Mouse (Mus musculus): ENCODE results near the gene Slc38a5. TPM values are rescaled to one million over a fixed set of nuclear protein-coding genes. Genes with fewer than 3 reads are reported as not detected.

Slc38a5 gene
- total and polyA plus RNA-seq, 3 experiments = 0.29 to 1.9 (median 1.4) TPM

DNA sequence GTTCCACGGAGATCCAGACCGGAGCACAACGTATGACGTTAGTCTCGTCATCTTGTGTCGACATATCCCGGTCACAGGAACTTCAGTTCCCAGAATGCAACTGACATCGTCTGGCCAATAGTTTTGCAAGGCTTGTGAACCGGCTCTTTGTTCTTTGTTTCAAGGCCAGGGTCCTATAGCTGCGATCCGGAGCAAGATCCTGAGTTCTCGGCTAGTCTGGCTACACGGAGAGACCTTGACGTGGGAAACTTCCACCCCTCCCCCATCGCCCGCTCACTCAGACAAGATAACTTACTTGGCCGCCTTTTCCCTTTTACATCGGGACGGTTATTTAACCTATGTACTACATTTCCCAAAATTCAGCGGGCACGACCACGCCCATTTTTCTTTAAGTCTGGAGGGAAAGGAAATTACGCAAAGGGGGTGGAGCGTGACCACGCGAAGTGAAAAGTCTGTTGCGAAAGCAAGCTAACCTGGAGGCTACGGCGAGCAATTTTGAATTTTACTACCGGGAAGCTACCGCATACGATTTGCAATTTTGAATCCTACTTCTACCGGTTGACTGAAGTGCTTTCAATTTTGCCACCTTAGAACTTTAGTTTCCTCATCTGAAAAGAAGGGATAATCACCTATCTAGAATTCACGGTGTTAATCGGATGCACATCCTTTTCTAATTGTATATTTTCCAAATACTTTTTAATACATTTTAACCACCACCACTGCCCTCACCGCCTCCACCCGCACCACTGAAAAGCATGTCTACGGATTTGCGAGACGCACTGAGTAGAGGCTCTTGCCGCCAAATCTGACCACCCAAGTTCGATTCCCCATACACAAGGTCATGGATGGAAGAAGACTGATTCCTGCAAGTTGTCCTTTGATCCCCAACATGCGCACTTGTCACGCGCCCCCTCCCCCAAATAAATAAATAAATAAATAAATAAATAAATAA lies 18.3 kb upstream of the Slc38a5 start, which contains the start of gene Ftsj1:
TSS of gene Ftsj1 (minus strand) at position 73 of the 952 bp plus-strand sequence.
- TF ChIP-seq POLR2A (IDR thresholded peaks at IDR 0.05; ENCODE audit: insufficient read depth, low read depth, low read length) (peak; percentile 66), CTCF (IDR thresholded peaks at IDR 0.05) (no peak)
- Histone ChIP-seq H3K4me1 (ENCODE audit: control insufficient read depth, insufficient read depth, low read length) (no peaks in the 10 kb centered on the region), H3K9ac (ENCODE audit: low read depth, low read length) (peak within 1 kb of the TSS; percentile 80), H3K79me2 (replicated peaks; ENCODE audit: control insufficient read depth, insufficient read depth, low read length) (no peaks in the 10 kb centered on the region), H3K4me3 (peak within 1 kb of the TSS; percentile 52), H3K27ac (peak within 1 kb of the TSS; percentile 92), H3K27me3 (ENCODE audit: control insufficient read depth, insufficient read depth, low read length) (no peaks in the 10 kb centered on the region), H3K36me3 (ENCODE audit: control insufficient read depth, insufficient read depth, low read length) (no peaks in the 10 kb centered on the region)
- 16% methylated on average over 45 of the region's 45 CpGs for WGBS
- DNase-seq = peak; percentile 80 to 88
- intact Hi-C loops (cut with DNase I) = loop anchor here (10.0 kb wide), 2 partner anchors 108 to 178 kb away; partner anchors contain the start of genes Rbm3 and Suv39h1

DNA sequence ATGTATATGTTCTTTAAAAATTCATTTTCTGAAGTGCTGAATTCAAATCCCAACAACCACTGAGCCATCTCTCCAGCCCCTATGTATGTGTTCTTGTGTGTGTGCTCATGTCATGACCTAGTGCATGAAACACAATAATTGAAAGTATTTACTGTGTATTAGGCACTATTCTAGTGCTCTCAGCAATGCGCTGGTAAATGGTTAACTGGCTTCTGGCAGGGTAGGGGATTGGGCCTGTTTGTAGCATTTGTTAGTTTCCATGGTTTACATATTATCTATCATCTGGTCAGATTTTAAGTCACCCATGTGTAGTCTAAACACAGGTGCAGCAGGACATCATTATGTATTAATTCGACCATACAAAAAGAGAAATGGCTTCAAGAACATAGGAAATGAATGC lies 17.2 kb upstream of the Slc38a5 start:
- H3K79me2 ChIP-seq (replicated peaks; ENCODE audit: control insufficient read depth, insufficient read depth, low read length) = no peaks in the 10 kb centered on the region
- no peaks in the 10 kb centered on the region for H3K36me3 ChIP-seq (ENCODE audit: control insufficient read depth, insufficient read depth, low read length)
- no peaks in the 10 kb centered on the region for H3K4me1 ChIP-seq (ENCODE audit: control insufficient read depth, insufficient read depth, low read length)
- H3K27me3 ChIP-seq (ENCODE audit: control insufficient read depth, insufficient read depth, low read length) = no peaks in the 10 kb centered on the region
- H3K27ac ChIP-seq = no peak overlapping the region
- TF ChIP-seq POLR2A (IDR thresholded peaks at IDR 0.05; ENCODE audit: insufficient read depth, low read depth, low read length) = no peak
- TF ChIP-seq CTCF (IDR thresholded peaks at IDR 0.05) = no peak
- TF ChIP-seq EP300 (IDR thresholded peaks at IDR 0.05; ENCODE audit: insufficient read depth, low read depth, low read length) = no peak
- no peak overlapping the region for H3K9ac ChIP-seq (ENCODE audit: low read depth, low read length)
- WGBS = 87% methylated on average over 2 of the region's 2 CpGs
- no peak overlapping the region for H3K4me3 ChIP-seq
- no peak for DNase-seq
- intact Hi-C loops (cut with DNase I) = loop anchor here (10.0 kb wide), 2 partner anchors 109 to 179 kb away; partner anchors contain the start of genes Rbm3 and Suv39h1

DNA sequence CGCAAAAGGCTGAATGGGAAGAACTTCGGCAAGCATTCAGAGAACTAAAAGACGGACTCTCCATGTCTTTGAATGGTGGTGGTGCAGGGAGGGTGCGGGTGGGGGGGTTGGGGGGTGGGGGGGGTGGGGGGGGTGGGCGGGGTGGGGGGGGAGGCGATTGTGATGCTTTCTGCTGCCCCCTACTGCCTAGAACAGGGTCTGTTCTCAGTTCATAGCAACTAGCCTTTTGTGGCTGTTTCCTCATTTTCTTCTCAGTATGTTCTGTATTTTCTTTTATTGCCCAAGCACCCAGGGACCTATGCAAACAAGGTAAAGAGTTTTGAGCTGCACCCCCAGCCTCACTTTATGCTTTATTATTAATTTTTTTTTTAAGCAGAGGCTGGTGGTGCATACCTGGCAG lies 15.1 kb upstream of the Slc38a5 start:
- no peak for DNase-seq
- 19% methylated on average over 5 of the region's 6 CpGs for WGBS
- Histone ChIP-seq H3K4me3 (no peak overlapping the region), H3K27me3 (ENCODE audit: control insufficient read depth, insufficient read depth, low read length) (no peaks in the 10 kb centered on the region), H3K79me2 (replicated peaks; ENCODE audit: control insufficient read depth, insufficient read depth, low read length) (no peaks in the 10 kb centered on the region), H3K27ac (no peak overlapping the region), H3K9ac (ENCODE audit: low read depth, low read length) (no peak overlapping the region), H3K4me1 (ENCODE audit: control insufficient read depth, insufficient read depth, low read length) (no peaks in the 10 kb centered on the region), H3K36me3 (ENCODE audit: control insufficient read depth, insufficient read depth, low read length) (no peaks in the 10 kb centered on the region)
- TF ChIP-seq POLR2A (IDR thresholded peaks at IDR 0.05; ENCODE audit: insufficient read depth, low read depth, low read length) (no peak), CTCF (IDR thresholded peaks at IDR 0.05) (peak; percentile 21; the same call in 1 of the 2 replicates)
- intact Hi-C loops (cut with DNase I) = loop anchor here (10.0 kb wide), 2 partner anchors 111 to 181 kb away; partner anchors contain the start of genes Rbm3 and Suv39h1

DNA sequence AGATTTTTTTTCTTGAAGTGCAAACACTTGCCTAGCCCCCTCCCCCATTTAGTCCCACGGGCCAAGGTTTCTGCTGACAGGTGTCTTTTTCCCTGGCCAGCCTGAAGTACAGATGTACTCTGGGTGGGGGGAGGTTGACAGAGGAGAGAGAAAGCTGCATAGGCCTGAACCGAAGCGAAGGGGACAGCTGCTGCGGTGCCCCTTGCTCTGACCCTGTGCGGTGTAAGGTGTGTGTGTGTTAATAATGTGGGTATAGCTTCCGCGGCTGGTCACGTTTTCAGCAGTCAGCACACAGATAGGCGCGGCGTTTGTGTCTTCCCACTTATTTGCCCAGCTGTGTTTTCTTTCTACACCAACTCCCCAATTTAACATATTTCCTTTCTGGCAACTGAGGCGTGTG lies 11.5 kb upstream of the Slc38a5 start:
- Histone ChIP-seq H3K36me3 (ENCODE audit: control insufficient read depth, insufficient read depth, low read length) (no peaks in the 10 kb centered on the region), H3K27me3 (ENCODE audit: control insufficient read depth, insufficient read depth, low read length) (no peaks in the 10 kb centered on the region), H3K9ac (ENCODE audit: low read depth, low read length) (no peak overlapping the region), H3K79me2 (replicated peaks; ENCODE audit: control insufficient read depth, insufficient read depth, low read length) (no peaks in the 10 kb centered on the region), H3K4me1 (ENCODE audit: control insufficient read depth, insufficient read depth, low read length) (no peaks in the 10 kb centered on the region), H3K27ac (no peak overlapping the region), H3K4me3 (no peak overlapping the region)
- no peak for TF ChIP-seq EP300 (IDR thresholded peaks at IDR 0.05; ENCODE audit: insufficient read depth, low read depth, low read length)
- no peak for TF ChIP-seq CTCF (IDR thresholded peaks at IDR 0.05)
- no peak for TF ChIP-seq POLR2A (IDR thresholded peaks at IDR 0.05; ENCODE audit: insufficient read depth, low read depth, low read length)
- no peak for DNase-seq
- intact Hi-C loops (cut with DNase I) = loop anchor here (10.0 kb wide), 2 partner anchors 115 to 185 kb away; partner anchors contain the start of genes Rbm3 and Suv39h1
- 79% methylated on average over 12 of the region's 12 CpGs for WGBS

DNA sequence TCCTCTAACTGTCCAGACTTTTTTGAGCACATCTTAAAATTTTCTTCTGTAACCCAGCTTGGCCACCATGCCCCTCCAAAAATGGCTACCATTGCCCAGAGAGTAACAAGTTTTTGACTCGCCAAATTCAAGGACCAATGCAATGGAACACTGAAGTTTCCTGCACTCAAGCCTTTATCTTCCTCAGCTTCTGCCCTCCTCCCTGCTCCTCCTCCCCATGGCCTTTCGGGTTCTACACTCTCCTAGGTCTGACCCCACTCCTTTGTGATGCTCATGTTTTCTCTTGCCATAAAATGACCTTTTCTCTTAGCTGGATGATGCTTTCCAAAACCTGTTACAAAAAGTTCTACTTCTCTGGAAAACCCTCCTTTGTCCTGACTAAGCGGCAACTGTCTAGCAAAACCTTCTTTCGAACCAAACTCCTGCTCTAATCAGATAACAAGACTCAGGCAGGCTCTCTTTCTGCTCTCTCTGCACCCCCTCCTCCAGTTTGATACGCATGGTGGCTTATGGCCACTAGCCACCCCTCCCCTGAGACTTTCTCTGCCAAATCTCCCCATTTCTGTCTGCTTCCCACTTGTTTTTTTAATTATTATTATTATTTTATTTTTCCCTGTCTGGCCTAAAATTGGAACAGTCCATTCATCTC lies 7.7 kb upstream of the Slc38a5 start:
- TF ChIP-seq POLR2A (IDR thresholded peaks at IDR 0.05; ENCODE audit: insufficient read depth, low read depth, low read length) = no peak
- TF ChIP-seq EP300 (IDR thresholded peaks at IDR 0.05; ENCODE audit: insufficient read depth, low read depth, low read length) = no peak
- TF ChIP-seq CTCF (IDR thresholded peaks at IDR 0.05) = no peak
- Histone ChIP-seq H3K79me2 (replicated peaks; ENCODE audit: control insufficient read depth, insufficient read depth, low read length) (no peaks in the 10 kb centered on the region), H3K27ac (no peak overlapping the region), H3K9ac (ENCODE audit: low read depth, low read length) (no peak overlapping the region), H3K4me1 (ENCODE audit: control insufficient read depth, insufficient read depth, low read length) (no peaks in the 10 kb centered on the region), H3K36me3 (ENCODE audit: control insufficient read depth, insufficient read depth, low read length) (no peaks in the 10 kb centered on the region), H3K4me3 (no peak overlapping the region), H3K27me3 (ENCODE audit: control insufficient read depth, insufficient read depth, low read length) (no peaks in the 10 kb centered on the region)
- 63% methylated on average over 5 of the region's 5 CpGs for WGBS
- intact Hi-C loops (cut with DNase I) = no loop called here
- no peak for DNase-seq

Measured in heart, adult 2 months (tissue).